Comparison of ENCODE assay signal across 7 mouse cellular contexts in the genomic region with DNA sequence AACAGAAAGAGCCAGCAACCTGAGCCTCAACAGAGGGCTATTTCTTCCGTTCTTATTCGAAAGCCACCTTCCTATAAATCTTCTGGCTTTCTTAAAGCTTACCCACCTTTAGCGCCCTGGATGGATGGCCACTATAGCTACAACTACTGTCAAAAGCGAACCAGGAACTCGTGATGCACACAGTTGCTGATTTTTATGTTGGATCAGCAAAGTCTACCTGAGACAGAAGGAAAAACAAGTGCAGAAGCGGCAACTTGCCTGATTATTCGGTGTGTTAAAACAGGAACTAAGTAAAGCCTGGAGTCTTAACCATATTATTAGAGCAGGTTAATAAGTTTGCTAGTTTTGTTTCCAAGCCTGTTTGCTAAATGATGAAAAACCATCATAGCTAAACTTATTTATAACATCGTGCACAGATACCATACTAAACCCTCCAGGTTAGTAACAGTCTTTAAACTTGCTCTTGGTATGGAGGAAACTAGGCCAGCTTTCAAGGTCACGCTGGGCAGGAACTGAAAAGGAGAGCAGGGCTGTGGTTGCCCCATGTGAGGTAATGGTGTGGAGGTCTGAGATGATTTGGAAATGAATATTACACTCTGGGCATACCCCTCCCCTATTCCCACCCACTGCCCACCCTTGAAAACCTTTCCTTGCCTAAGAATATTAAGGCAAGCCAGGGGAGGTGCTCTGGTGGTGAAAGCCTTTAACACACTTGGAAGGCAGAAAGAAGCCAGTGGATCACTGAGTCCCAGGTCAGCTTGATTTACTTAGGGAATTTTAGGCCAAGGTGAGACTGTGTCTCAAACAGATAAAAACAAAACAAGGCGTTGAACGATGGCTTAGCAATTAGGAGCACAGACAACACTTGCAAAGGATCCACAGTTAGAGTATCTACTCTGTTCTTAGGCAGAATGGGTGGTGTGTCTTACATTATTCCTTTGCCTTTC. TPM values are rescaled to one million over a fixed set of nuclear protein-coding genes. Genes with fewer than 3 reads are reported as not detected.
DNase-seq lines count a peak whose midpoint lies in the region; ATAC-seq and TF ChIP-seq lines count a peak whose summit lies in the region.

No protein-coding gene starts in this region.

- WGBS in embryonic facial prominence, embryonic 12.5 days: 21% methylated on average over 11 of the region's 11 CpGs
- WGBS in hindbrain, embryonic 12.5 days: 21% methylated on average over 11 of the region's 11 CpGs
- 18% methylated on average over 11 of the region's 11 CpGs for WGBS in limb, embryonic 15.5 days
- WGBS in olfactory bulb, adult 2 months: 15% methylated on average over 11 of the region's 11 CpGs

- TF ChIP-seq EP300 in CH12.LX (IDR thresholded peaks at IDR 0.05; ENCODE audit: low read length): peak; percentile 4

- peaks cover 36% of the 10 kb centered on the region for H3K79me2 ChIP-seq in CH12.LX (replicated peaks; ENCODE audit: control insufficient read depth, extremely low read depth, insufficient read depth, poor library complexity, severe bottlenecking)

- H3K4me2 ChIP-seq in CH12.LX (ENCODE audit: insufficient read depth, low read depth, poor library complexity, severe bottlenecking): peak overlapping the region; percentile 95
- H3K4me2 ChIP-seq in embryonic facial prominence, embryonic 12.5 days (replicated peaks): peak overlapping the region; percentile 66
- H3K4me2 ChIP-seq in hindbrain, embryonic 12.5 days (replicated peaks): peak overlapping the region; percentile 70
- H3K4me2 ChIP-seq in limb, embryonic 15.5 days: peak overlapping the region; percentile 58

- H3K27me3 ChIP-seq in CH12.LX (replicated peaks): no peaks in the 10 kb centered on the region
- no peaks in the 10 kb centered on the region for H3K27me3 ChIP-seq in embryonic facial prominence, embryonic 12.5 days
- no peaks in the 10 kb centered on the region for H3K27me3 ChIP-seq in hindbrain, embryonic 12.5 days
- no peaks in the 10 kb centered on the region for H3K27me3 ChIP-seq in limb, embryonic 15.5 days

- TF ChIP-seq POLR2A in CH12.LX (IDR thresholded peaks at IDR 0.05; ENCODE audit: low read depth, low read length): 0 out of 2 replicates have a peak, but pooled peaks have one; percentile 50
- no peak for TF ChIP-seq POLR2A in olfactory bulb, adult 2 months (IDR thresholded peaks at IDR 0.05; ENCODE audit: insufficient read depth, low read depth, low read length)

- H3K9me3 ChIP-seq in CH12.LX (replicated peaks; ENCODE audit: low read length): peaks cover 7% of the 10 kb centered on the region
- no peaks in the 10 kb centered on the region for H3K9me3 ChIP-seq in embryonic facial prominence, embryonic 12.5 days
- H3K9me3 ChIP-seq in hindbrain, embryonic 12.5 days (replicated peaks): no peaks in the 10 kb centered on the region
- no peaks in the 10 kb centered on the region for H3K9me3 ChIP-seq in limb, embryonic 15.5 days

- peak in 1 of 2 experiments; percentile 20; a peak in 2 of 4 replicates for TF ChIP-seq CTCF in CH12.LX (conservative IDR thresholded peaks at IDR 0.05 in 1 of 2, IDR thresholded peaks at IDR 0.05 in 1 of 2; ENCODE audit: low read depth in 2 of 2, low read length in 2 of 2)
- no peak for TF ChIP-seq CTCF in olfactory bulb, adult 2 months (IDR thresholded peaks at IDR 0.05; ENCODE audit: insufficient read depth, low read depth, low read length)

- peak overlapping the region; percentile 85 for H3K9ac ChIP-seq in CH12.LX (ENCODE audit: insufficient read depth, low read depth)
- H3K9ac ChIP-seq in embryonic facial prominence, embryonic 12.5 days: peak overlapping the region; percentile 89
- H3K9ac ChIP-seq in hindbrain, embryonic 12.5 days: peak overlapping the region; percentile 79
- H3K9ac ChIP-seq in limb, embryonic 15.5 days: peak overlapping the region; percentile 51

- no peak; the same call in 1 of the 2 replicates for ATAC-seq in embryonic facial prominence, embryonic 12.5 days (ENCODE audit: insufficient number of reproducible peaks, insufficient read depth, low FRiP score, low TSS enrichment)
- ATAC-seq in hindbrain, embryonic 12.5 days (ENCODE audit: low FRiP score): peak; percentile 60
- no peak for ATAC-seq in limb, embryonic 15.5 days (ENCODE audit: insufficient number of reproducible peaks, low FRiP score, low TSS enrichment, low read depth)

- dilution Hi-C loops in CH12.LX (cut with MboI; ENCODE audit: extremely low pct_ligation_motif_present, extremely low pct_unique_long_range_greater_than_20kb, low sequenced_read_pairs): no loop called here

- H3K36me3 ChIP-seq in CH12.LX (replicated peaks in 1 of 2; ENCODE audit: control insufficient read depth in 1 of 2, insufficient read depth in 1 of 2, low read length in 1 of 2): peaks cover 2 to 14% of the 10 kb centered on the region in 2 experiments
- H3K36me3 ChIP-seq in embryonic facial prominence, embryonic 12.5 days: no peaks in the 10 kb centered on the region
- H3K36me3 ChIP-seq in hindbrain, embryonic 12.5 days: no peaks in the 10 kb centered on the region
- no peaks in the 10 kb centered on the region for H3K36me3 ChIP-seq in limb, embryonic 15.5 days

- peak overlapping the region; percentile 61 to 67 (median 62) for H3K4me3 ChIP-seq in CH12.LX (replicated peaks in 1 of 3; ENCODE audit: low read depth in 2 of 3, low read length in 2 of 3, poor library complexity in 1 of 3)
- peak overlapping the region; percentile 93 for H3K4me3 ChIP-seq in embryonic facial prominence, embryonic 12.5 days
- peak overlapping the region; percentile 91 for H3K4me3 ChIP-seq in hindbrain, embryonic 12.5 days
- H3K4me3 ChIP-seq in limb, embryonic 15.5 days: peak overlapping the region; percentile 88
- peak overlapping the region; percentile 100 for H3K4me3 ChIP-seq in olfactory bulb, adult 2 months (ENCODE audit: insufficient read depth, low read depth, low read length)

- DNase-seq in 416B (ENCODE audit: low read depth) (peak; percentile 83), CH12.LX (ENCODE audit: extremely low read depth) (peak; percentile 79)
- no peak for DNase-seq in right cerebral cortex, postnatal 4 days

- peaks cover 3 to 44% of the 10 kb centered on the region in 2 experiments for H3K4me1 ChIP-seq in CH12.LX (ENCODE audit: control insufficient read depth in 1 of 2, insufficient read depth in 2 of 2)
- peaks cover 13% of the 10 kb centered on the region for H3K4me1 ChIP-seq in embryonic facial prominence, embryonic 12.5 days
- H3K4me1 ChIP-seq in hindbrain, embryonic 12.5 days: peaks cover 19% of the 10 kb centered on the region
- peaks cover 13% of the 10 kb centered on the region for H3K4me1 ChIP-seq in limb, embryonic 15.5 days
- no peaks in the 10 kb centered on the region for H3K4me1 ChIP-seq in olfactory bulb, adult 2 months (ENCODE audit: control insufficient read depth, insufficient read depth, low read length)

- peak overlapping the region; percentile 84 for H3K27ac ChIP-seq in CH12.LX (ENCODE audit: insufficient read depth, low read depth)
- peak overlapping the region; percentile 96 for H3K27ac ChIP-seq in embryonic facial prominence, embryonic 12.5 days
- peak overlapping the region; percentile 97 for H3K27ac ChIP-seq in hindbrain, embryonic 12.5 days
- H3K27ac ChIP-seq in limb, embryonic 15.5 days: peak overlapping the region; percentile 92
- H3K27ac ChIP-seq in olfactory bulb, adult 2 months (ENCODE audit: insufficient read depth, low read depth, low read length): peak overlapping the region; percentile 99

- no peak for TF ChIP-seq RAD21 in CH12.LX (IDR thresholded peaks at IDR 0.05; ENCODE audit: low read depth, low read length)

- in situ Hi-C loops in CH12.LX (cut with MboI; ENCODE audit: low pct_ligation_motif_present, low pct_unique_long_range_greater_than_20kb, low sequenced_read_pairs): no loop called here

TF ChIP-seq in CH12.LX, 34 proteins besides CTCF, POLR2A, EP300 and RAD21 (continues in another document):
- TF ChIP-seq TBP (conservative IDR thresholded peaks at IDR 0.05; ENCODE audit: low read depth, low read length) (peak; percentile 44; the same call in 1 of the 2 replicates), JUND (conservative IDR thresholded peaks at IDR 0.05; ENCODE audit: low read depth, low read length) (0 out of 2 replicates have a peak, but pooled peaks have one; percentile 8), MAZ (IDR thresholded peaks at IDR 0.05; ENCODE audit: low read depth, low read length) (peak; percentile 53; the same call in 1 of the 2 replicates), IRF4 (IDR thresholded peaks at IDR 0.05; ENCODE audit: low read depth, low read length) (no peak; the same call in 1 of the 2 replicates), BHLHE40 (IDR thresholded peaks at IDR 0.05; ENCODE audit: low read depth, low read length) (peak; percentile 61), PAX5 (IDR thresholded peaks at IDR 0.05; ENCODE audit: low read length) (no peak), JUN (IDR thresholded peaks at IDR 0.05; ENCODE audit: insufficient read depth, low read depth, low read length) (peak; percentile 26; the same call in 1 of the 2 replicates), MYC (IDR thresholded peaks at IDR 0.05; ENCODE audit: low read depth, low read length) (peak; percentile 58), KAT2A (IDR thresholded peaks at IDR 0.05; ENCODE audit: insufficient replicate concordance, low read length) (0 out of 2 replicates have a peak, but pooled peaks have one; percentile 32), ETS1 (conservative IDR thresholded peaks at IDR 0.05; ENCODE audit: low read depth, low read length) (peak; percentile 56), MXI1 (IDR thresholded peaks at IDR 0.05; ENCODE audit: low read depth, low read length) (no peak)

RNA-seq across cellular contexts. Expression of a gene that starts 0.9 kb away (rescaled TPM):
- total RNA-seq in CH12.LX (2012; rRNA removed) (24.1 and 25.6 TPM in 2 replicates), CH12.LX (2014; rRNA removed) (37.3 and 38.4 TPM in 2 replicates)
- polyA plus RNA-seq in CH12.LX (2012; ENCODE audit: insufficient read length, low read depth): 23.7 and 25.3 TPM in 2 replicates
- 20.8 and 22.2 TPM in 2 replicates for polyA plus RNA-seq in embryonic facial prominence, embryonic 12.5 days (2016; fragmentation: Nextera tagmentation; extraction: Ambion mirVana)
- polyA plus RNA-seq in hindbrain, embryonic 12.5 days (2016; fragmentation: Nextera tagmentation; extraction: Ambion mirVana): 18.9 and 19.7 TPM in 2 replicates
- 12.8 and 14.7 TPM in 2 replicates for polyA plus RNA-seq in limb, embryonic 15.5 days (2015; fragmentation: Nextera tagmentation; extraction: Ambion mirVana)
- polyA plus RNA-seq in olfactory bulb, adult 2 months (2012; ENCODE audit: insufficient read depth, insufficient read length, low replicate concordance, missing spikeins): not detected in 2 replicates

RNA-seq across cellular contexts. Expression of a gene that starts 25.6 kb away (rescaled TPM):
- total RNA-seq in CH12.LX (2012; rRNA removed) (15.5 and 16.7 TPM in 2 replicates), CH12.LX (2014; rRNA removed) (7.3 and 7.6 TPM in 2 replicates)
- polyA plus RNA-seq in CH12.LX (2012; ENCODE audit: insufficient read length, low read depth): 18.4 and 18.6 TPM in 2 replicates
- 15.8 and 16.8 TPM in 2 replicates for polyA plus RNA-seq in embryonic facial prominence, embryonic 12.5 days (2016; fragmentation: Nextera tagmentation; extraction: Ambion mirVana)
- polyA plus RNA-seq in hindbrain, embryonic 12.5 days (2016; fragmentation: Nextera tagmentation; extraction: Ambion mirVana): 15.7 and 16.5 TPM in 2 replicates
- 8.8 and 11.0 TPM in 2 replicates for polyA plus RNA-seq in limb, embryonic 15.5 days (2015; fragmentation: Nextera tagmentation; extraction: Ambion mirVana)
- polyA plus RNA-seq in olfactory bulb, adult 2 months (2012; ENCODE audit: insufficient read depth, insufficient read length, low replicate concordance, missing spikeins): not detected in 2 replicates
